Mouse (Mus musculus): ENCODE measurements around the gene Phf7.

DNA sequence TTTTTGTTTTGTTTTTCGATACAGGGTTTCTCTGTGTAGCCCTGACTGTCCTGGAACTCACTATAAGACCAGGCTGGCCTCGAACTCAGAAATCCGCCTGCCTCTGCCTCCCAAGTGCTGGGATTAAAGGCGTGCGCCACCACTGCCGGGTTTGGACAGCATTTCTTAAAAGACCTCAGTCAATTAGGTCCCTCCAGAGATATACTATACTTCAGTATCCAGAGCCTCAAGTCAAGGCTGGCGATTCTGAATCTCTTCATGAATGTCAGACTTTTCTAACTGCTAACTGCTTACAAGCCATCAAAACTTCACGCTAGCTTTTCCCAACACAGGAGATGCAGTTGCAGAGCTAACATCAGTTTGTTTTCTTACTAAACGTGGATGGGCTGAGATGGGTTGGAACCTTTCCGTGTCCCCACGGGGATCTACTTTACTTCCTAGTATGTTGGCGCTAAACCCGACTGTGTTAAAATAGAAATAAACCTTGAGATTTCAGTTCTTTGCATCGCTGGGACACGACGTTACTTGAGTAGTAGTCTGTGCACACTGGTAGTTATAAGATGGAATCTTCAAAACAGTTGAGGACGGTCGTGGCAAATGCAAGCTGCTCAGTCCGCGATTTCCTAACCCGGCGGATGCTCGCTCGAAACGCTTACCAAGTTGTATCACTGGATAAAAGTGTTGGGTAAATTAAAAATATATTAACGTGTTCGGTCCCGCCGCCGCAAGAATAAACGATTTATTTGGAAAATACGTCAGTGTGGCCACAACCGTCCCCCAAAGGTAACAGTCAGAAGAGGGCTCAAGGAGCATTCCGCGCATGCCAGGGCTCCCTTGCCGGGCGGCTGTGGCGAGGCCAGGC lies 664 bp downstream of the Phf7 start:
- TF ChIP-seq EP300 (IDR thresholded peaks at IDR 0.05; ENCODE audit: low read depth) (no peak), CTCF (IDR thresholded peaks at IDR 0.05; ENCODE audit: low read depth) (no peak)

Measured in liver, postnatal 0 days (tissue).